Mouse (Mus musculus) naive thymus-derived CD4-positive, alpha-beta T cell, adult 2 months (primary cell): ENCODE results near the gene Fam3b.

Source experiments
- DNase-seq: peaks from one replicate; pipeline ENCODE4 v3.0.0-alpha.2; 2011; ENCODE audit warnings: low read depth

The Fam3b gene

DNA sequence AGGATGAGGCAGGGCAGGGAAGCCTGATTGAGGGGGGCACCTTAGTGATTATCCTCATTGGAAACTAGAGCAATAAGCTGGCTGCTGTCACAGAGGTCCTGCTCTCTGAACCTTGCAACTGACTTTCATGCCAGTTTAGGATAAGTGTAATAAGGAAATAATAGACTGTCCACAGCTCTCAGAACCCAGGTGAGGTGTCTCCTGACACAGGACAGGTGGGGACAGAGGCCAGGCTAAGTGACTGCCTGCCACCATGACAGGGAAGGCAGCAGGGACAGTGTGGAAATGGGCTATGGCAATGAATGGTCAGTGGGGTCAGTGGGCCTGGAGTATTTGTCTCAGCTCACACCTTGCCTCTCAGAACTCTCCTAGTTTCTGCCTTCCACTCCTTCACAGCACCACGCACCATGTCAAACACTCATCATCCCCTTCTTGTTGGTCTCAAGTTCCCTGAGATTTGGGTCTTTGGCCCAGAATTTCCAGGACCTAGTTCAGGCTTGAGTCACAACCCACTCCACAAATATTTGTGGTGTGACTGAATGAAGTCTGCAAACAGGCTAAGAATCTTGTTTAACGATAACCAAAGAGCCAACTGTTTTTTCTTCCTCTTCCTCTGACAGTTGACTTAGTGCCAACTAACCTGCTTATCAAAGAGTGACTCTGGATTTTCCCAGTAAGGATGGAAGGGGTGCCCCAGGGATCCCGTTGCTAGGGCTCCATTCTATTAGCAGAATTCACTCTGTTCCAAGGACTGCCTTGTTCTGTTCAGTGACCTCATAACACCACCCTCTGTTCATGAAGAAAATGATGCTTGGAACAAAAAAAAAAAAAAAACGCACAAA, at the start of gene Fam3b:
Fam3b (minus strand) TSS at position 718 of the 842 bp plus-strand sequence.
- no peak for DNase-seq

DNA sequence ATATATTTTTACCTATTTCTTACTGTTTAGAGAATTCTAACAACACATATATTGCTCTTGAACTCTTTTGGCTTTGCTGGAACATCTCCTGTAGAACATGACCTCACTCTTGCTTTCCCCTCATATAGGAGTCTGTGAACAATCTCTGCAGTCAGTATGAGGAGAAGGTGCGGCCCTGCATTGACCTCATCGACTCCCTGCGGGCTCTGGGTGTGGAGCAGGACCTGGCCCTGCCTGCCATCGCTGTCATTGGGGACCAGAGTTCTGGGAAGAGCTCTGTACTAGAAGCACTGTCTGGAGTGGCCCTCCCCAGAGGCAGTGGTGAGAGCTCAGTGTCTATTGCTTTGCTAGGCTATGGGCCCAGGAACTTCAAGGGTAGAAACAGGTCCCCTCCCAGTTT, 29.7 kb upstream of the Fam3b start:
- DNase-seq = no peak

DNA sequence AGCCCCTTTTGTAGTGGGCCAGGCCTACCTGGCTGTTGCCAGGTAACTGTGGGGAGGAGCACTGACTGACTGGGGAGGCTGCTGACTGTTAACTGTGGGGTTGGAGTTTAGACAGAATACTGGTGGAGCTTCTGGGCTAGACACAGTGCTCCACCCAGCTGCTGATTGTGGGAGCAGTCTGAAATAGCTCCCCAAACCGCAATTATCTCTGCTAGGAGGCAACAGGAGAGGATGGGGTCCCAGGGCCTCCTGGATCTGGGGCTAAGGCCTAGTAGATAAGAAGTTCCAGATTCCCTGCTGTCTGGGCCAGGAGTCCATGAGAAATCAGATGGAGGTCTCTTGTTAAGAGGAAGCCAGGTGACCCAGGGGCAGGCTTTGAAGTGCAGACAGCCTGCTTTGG, 22.2 kb upstream of the Fam3b start:
- peak; percentile 19 for DNase-seq

- peak; percentile 74 for DNase-seq
Observed at GRCm38 (mm10) chr16:97535808-97536413, 21.3 kb upstream of the Fam3b start.

GRCm38 (mm10) chr16:97534876-97535461, 20.4 kb upstream of the Fam3b start:
- peak; percentile 67 for DNase-seq

DNA sequence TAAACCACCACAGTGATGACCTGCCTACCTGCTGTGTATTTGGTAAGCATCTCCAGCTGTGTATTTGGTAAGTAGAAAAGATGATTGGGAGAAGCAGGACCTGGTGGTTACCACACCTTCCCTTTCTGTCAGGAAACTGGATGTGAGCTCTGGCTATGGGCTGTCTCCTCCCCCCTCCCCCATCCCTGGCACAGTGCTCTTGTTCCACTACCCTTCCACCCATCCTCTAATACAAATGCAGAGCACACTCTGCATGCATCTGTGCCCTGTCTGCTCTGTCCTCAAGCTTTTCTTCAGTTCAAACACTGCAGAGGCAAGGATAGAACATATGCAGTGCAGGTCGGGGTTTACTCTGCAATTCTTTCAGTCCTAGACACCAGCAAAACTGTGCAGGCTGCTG, 19.8 kb upstream of the Fam3b start:
- no peak for DNase-seq

- no peak for DNase-seq
Observed at GRCm38 (mm10) chr16:97533751-97534150, 19.1 kb upstream of the Fam3b start.

DNA sequence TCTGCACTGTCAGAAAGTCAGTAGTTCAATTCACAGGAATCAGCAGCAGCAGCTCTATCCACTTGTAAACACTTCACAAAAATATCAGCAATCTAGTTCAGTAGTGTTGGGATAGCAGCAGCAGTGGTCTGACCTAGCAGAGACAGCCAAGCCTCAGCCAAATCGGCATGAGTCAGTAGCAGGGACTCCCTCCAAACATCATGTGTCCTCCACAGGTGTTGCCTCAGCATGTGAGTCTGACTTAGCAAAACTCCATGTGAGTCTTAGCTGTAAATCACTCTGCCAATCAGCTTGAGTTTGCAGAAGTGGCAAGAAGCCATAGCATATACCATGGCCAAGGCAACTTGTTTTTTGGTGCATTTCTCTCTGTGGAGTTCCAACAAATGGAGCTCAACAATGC, 18.5 kb upstream of the Fam3b start:
- DNase-seq = no peak

GRCm38 (mm10) chr16:97529241-97529640, 14.6 kb upstream of the Fam3b start:
- no peak for DNase-seq

DNA sequence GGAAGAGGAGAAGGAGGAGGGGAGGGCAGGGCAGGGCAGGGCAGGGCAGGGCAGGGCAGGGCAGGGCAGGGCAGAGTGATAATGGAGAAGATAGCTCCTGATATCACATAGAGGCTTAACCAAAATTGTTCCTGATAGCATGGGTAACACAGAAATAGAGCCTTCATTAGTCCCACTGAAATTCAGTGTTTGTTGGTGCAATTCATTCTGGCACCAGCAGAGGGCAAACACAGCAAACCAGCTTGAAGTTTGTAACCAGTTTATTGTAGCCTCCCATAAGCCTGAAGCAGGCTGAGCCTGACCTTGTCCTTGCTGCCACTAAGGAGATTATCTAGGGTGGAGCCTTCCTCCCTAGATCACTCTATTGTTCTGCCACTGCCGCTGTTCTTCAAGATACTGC, 8.4 kb upstream of the Fam3b start:
- peak; percentile 76 for DNase-seq

DNA sequence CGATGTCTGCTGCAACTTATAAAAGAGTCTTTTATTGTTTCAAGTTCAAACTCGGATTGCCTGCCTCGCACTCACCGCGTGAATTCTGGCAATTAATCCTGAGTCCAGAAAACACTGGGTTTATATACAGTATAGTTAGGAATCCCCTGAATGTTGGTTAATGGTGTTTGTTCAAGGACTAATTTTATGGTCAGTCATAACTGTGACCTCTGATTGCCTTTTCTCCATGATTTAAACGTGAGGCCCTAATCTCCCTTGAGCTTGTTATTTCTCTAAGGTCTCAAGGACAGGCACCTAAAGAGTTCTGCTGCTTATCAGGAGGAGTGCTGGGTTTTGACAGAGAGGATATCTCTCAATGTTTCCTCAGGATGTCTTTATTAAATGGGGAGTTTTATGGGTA, 7.4 kb upstream of the Fam3b start:
- DNase-seq = no peak

- DNase-seq = no peak
Observed at GRCm38 (mm10) chr16:97516341-97516740, 1.7 kb upstream of the Fam3b start.

DNA sequence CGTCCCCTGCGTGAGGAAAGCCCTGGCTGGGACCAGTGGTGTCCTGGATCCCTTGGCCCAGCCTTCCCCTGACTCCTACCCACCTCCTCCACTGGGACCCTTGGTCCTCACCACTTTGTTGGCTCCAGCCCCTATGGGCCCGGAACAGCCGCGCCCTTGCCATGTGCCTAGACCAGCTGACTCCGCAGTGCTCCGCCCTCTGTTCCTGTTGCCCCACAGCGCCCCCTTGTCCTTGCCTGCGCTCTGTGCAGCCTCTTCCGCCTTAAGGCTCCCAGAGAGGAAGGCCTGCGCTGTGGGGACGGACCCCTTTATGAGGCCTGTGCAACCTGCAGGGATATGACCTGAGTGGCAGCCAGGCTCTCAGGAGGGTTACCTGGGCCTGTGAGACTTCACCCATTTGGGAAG, 2.3 kb downstream of the Fam3b start:
- DNase-seq = no peak

GRCm38 (mm10) chr16:97511495-97511894, 3.1 kb downstream of the Fam3b start:
- DNase-seq = no peak

GRCm38 (mm10) chr16:97510849-97511248, 3.8 kb downstream of the Fam3b start:
- DNase-seq = no peak

DNA sequence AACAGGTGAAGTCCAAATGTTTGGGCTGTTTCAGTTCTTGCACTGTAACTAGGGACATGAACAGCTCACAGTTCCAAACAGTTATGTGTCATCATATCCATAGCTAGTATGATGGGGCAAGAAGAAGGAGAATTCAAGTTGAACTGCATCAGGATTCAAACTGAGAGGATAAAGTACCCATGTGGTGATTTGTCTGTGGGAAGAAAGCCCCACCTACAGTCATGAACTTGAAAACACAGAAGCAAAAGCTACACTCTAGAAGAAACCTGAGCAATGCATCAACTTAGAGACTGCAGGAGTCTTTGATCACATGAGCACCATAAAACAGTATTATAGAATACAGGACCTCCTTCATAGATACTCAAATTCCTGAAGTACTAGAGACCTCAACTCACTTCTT, 6.8 kb downstream of the Fam3b start:
- no peak for DNase-seq

GRCm38 (mm10) chr16:97504793-97505192, 9.8 kb downstream of the Fam3b start:
- no peak for DNase-seq

DNA sequence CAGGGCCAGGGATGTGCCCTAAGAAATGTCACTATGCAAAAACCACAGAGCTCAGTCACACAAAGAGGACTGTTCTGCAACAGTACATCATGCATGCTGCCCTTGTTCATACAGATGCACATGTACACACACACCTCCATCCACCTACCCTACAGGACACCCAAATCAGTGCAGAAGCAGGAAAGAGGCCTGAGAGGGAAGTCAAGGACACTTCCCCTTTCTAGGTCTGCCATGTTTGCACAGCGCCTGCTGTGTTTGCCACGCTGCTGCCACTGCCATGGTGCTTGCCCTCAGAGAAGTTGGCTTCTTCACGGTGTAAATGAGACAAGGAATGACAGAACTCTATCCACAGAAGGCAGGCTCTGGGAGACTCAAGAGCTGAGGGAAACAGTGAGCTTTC, 10.8 kb downstream of the Fam3b start:
- no peak for DNase-seq

GRCm38 (mm10) chr16:97500901-97501300, 13.7 kb downstream of the Fam3b start:
- DNase-seq = no peak

DNA sequence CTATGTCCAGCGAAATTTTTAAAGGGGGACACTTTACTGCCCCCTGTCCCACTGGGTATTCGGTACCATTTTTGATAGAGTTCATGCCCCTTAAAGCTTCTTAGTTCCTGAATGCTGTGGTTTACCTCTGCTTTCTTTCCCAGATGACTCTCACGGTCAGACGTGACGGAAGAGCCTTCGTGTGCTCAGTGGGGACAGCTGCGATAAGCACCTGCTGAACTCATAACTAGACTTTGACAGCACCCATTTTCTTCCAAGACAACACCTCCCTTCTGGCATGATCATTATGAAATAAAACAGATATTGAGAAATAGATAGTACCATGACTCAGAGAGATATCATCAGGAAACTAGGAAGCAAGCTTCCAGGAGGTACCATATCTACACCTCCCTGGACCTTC, 15.2 kb downstream of the Fam3b start:
- no peak for DNase-seq

DNA sequence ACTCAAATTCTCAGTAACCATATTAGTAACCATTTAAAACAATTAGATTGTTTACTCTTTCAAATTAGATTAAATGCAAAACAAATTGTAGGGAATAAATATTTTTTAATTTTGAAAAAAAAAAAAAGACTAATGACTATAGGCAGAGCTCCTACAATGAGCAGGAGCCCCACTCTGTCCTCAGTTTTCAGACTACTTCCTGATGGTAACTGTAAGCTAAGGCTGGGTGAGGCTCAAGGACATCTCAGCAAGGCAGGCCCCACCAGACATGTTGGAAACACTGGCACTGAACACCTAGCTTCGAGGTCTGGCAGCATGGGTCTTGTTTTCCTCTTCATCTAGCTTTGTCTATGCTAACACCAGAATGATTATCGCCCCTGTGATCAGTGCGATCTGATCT, 16.5 kb downstream of the Fam3b start:
- DNase-seq = no peak

DNA sequence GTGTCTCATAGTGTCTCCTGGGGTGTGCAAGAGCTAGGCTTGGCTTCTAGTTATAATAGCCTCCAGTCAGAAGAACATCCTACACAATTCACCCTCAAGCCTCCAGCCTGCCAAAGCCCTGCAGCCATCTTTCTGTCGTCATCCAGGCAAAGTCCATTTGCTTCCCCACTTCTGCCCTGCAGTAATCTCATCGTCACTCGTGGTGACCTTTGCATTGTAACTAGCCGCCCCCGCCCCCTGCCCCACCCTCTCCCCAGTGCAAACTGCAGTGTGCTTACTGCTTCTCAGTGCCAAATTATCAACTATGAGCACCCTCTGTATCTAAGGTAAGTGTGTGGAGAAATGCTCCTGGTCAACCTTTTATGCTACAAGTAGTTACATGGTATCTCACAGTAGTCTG, 16.9 kb downstream of the Fam3b start:
- no peak for DNase-seq

- no peak for DNase-seq
Observed at GRCm38 (mm10) chr16:97496026-97496425, 18.6 kb downstream of the Fam3b start.
